Mouse (Mus musculus): ENCODE measurements at regions not wholly inside any gene's neighbourhood (a gene's known extent, or its start where the extent isn't known, plus 50 kb on each side); places are given as distances from the start of the nearest gene placed in this dataset.

GRCm38 (mm10) chr9:84408260-84409203 is 483.6 kb downstream of the Bckdhb start:
- no peak for DNase-seq (ENCODE audit: low spot score in 2 of 2)
